Mouse (Mus musculus) adipose tissue, adult 10 weeks (tissue): ENCODE results near the gene AC129217.1. TPM values are rescaled to one million over a fixed set of nuclear protein-coding genes. Genes with fewer than 3 reads are reported as not detected.

Experiments
- polyA plus RNA-seq: library from polyadenylated mRNA; stranded (reverse); fragments of 350-450 nt; fragmentation: Illumina TruSeq; extraction: RNeasy Lipid Tissue Mini Kit (QIAGEN cat#74804); gene quantifications from one replicate; pipeline ENCODE4 v1.2.3, GENCODE M21; 2014; ENCODE audit warnings: low read depth, low replicate concordance

Gene AC129217.1
- not detected for polyA plus RNA-seq

GRCm38 (mm10) chr19:8829660-8830059, at the start of gene AC129217.1:
AC129217.1 (plus strand) TSS chr19:8829773.

GRCm38 (mm10) chr19:8786008-8786781, 43.4 kb upstream of the AC129217.1 start, which contains the start of gene Taf6l:
Taf6l (minus strand) TSS chr19:8786417.

GRCm38 (mm10) chr19:8798264-8798946, 31.2 kb upstream of the AC129217.1 start, which contains the start of gene Polr2g:
Polr2g (minus strand) TSS chr19:8798577.

GRCm38 (mm10) chr19:8802130-8802821, 27.3 kb upstream of the AC129217.1 start, which contains the start of gene Zbtb3:
Zbtb3 (plus strand) TSS chr19:8802555.

GRCm38 (mm10) chr19:8818801-8819595, 10.6 kb upstream of the AC129217.1 start, which contains the start of gene Ttc9c:
Ttc9c (minus strand) TSS chr19:8819333.

GRCm38 (mm10) chr19:8819596-8820423, 9.8 kb upstream of the AC129217.1 start, which contains the start of gene Hnrnpul2:
Hnrnpul2 (plus strand) TSS chr19:8820010.

GRCm38 (mm10) chr19:8837251-8837791, 7.7 kb downstream of the AC129217.1 start, which contains the start of gene Bscl2:
Bscl2 (plus strand) TSS chr19:8837467.

GRCm38 (mm10) chr19:8839103-8839907, 9.7 kb downstream of the AC129217.1 start, which contains the start of gene Gng3:
Gng3 (minus strand) TSS chr19:8839194.

GRCm38 (mm10) chr19:8850402-8850901, 20.9 kb downstream of the AC129217.1 start, which contains the start of gene Lrrn4cl:
Lrrn4cl (plus strand) TSS chr19:8850768.

GRCm38 (mm10) chr19:8871267-8872186, 42.0 kb downstream of the AC129217.1 start, which contains the start of gene Ubxn1:
Ubxn1 (plus strand) TSS chr19:8871496.

GRCm38 (mm10) chr19:8880311-8881033, 50.9 kb downstream of the AC129217.1 start, which contains the start of gene Uqcc3:
Uqcc3 (minus strand) TSS chr19:8880923.

GRCm38 (mm10) chr19:8883616-8884015, 54.0 kb downstream of the AC129217.1 start, which contains the start of the genes Lbhd1 and Gm49403:
Lbhd1 (plus strand) TSS chr19:8883732.
Gm49403 (plus strand) TSS chr19:8883930.

GRCm38 (mm10) chr19:8888511-8889385, 59.2 kb downstream of the AC129217.1 start, which contains the start of the genes 1810009A15Rik and Gm49416:
1810009A15Rik (plus strand) TSS chr19:8888853.
Gm49416 (plus strand) TSS chr19:8888926.

